Mouse (Mus musculus): ENCODE results near the gene Sdk2.

The Sdk2 gene

GRCm38 (mm10) chr11:114066951-114067762 is at the start of gene Sdk2:
Sdk2 (minus strand) TSS chr11:114067046.
- DNase-seq (ENCODE audit: low spot score), result no peak

GRCm38 (mm10) chr11:114115077-114115476 is 48.2 kb upstream of the Sdk2 start:
- no peak for DNase-seq (ENCODE audit: low spot score)

GRCm38 (mm10) chr11:114114674-114115073 is 47.8 kb upstream of the Sdk2 start:
- no peak for DNase-seq (ENCODE audit: low spot score)

- DNase-seq (ENCODE audit: low spot score), result no peak
These were observed 44.0 kb upstream of the Sdk2 start for GRCm38 (mm10) chr11:114110851-114111250.

GRCm38 (mm10) chr11:114093636-114094035 is 26.8 kb upstream of the Sdk2 start:
- DNase-seq (ENCODE audit: low spot score), result no peak

- DNase-seq (ENCODE audit: low spot score), result no peak
These were observed 26.3 kb upstream of the Sdk2 start for GRCm38 (mm10) chr11:114093175-114093574.

- no peak for DNase-seq (ENCODE audit: low spot score)
These were observed 13.8 kb upstream of the Sdk2 start for GRCm38 (mm10) chr11:114080606-114081005.

- no peak for DNase-seq (ENCODE audit: low spot score)
These were observed 5.8 kb upstream of the Sdk2 start for GRCm38 (mm10) chr11:114072644-114073043.

GRCm38 (mm10) chr11:114071998-114072397 is 5.2 kb upstream of the Sdk2 start:
- no peak for DNase-seq (ENCODE audit: low spot score)

- DNase-seq (ENCODE audit: low spot score), result no peak
These were observed 4.0 kb upstream of the Sdk2 start for GRCm38 (mm10) chr11:114070881-114071280.

GRCm38 (mm10) chr11:114070131-114070530 is 3.3 kb upstream of the Sdk2 start:
- no peak for DNase-seq (ENCODE audit: low spot score)

GRCm38 (mm10) chr11:114068390-114068789 is 1.5 kb upstream of the Sdk2 start:
- no peak for DNase-seq (ENCODE audit: low spot score)

- DNase-seq (ENCODE audit: low spot score), result no peak
These were observed 522 bp downstream of the Sdk2 start for GRCm38 (mm10) chr11:114066098-114066950.

GRCm38 (mm10) chr11:114065596-114065995 is 1.2 kb downstream of the Sdk2 start:
- DNase-seq (ENCODE audit: low spot score), result no peak

GRCm38 (mm10) chr11:114064871-114065388 is 1.9 kb downstream of the Sdk2 start:
- no peak for DNase-seq (ENCODE audit: low spot score)

GRCm38 (mm10) chr11:114061946-114062345 is 4.9 kb downstream of the Sdk2 start:
- no peak for DNase-seq (ENCODE audit: low spot score)

- no peak for DNase-seq (ENCODE audit: low spot score)
These were observed 5.6 kb downstream of the Sdk2 start for GRCm38 (mm10) chr11:114061265-114061664.

GRCm38 (mm10) chr11:114056351-114056750 is 10.5 kb downstream of the Sdk2 start:
- no peak for DNase-seq (ENCODE audit: low spot score)

- DNase-seq (ENCODE audit: low spot score), result no peak
These were observed 12.1 kb downstream of the Sdk2 start for GRCm38 (mm10) chr11:114054581-114055315.

GRCm38 (mm10) chr11:114051361-114051760 is 15.5 kb downstream of the Sdk2 start:
- DNase-seq (ENCODE audit: low spot score), result no peak

GRCm38 (mm10) chr11:114050511-114050910 is 16.3 kb downstream of the Sdk2 start:
- DNase-seq (ENCODE audit: low spot score), result no peak

GRCm38 (mm10) chr11:114047887-114048331 is 18.9 kb downstream of the Sdk2 start:
- no peak for DNase-seq (ENCODE audit: low spot score)

All from adipocyte (in vitro differentiated cells).